Mouse (Mus musculus) macrophage (primary cell): ENCODE measurements around the gene Tmco1. TPM values are rescaled to one million over a fixed set of nuclear protein-coding genes. Genes with fewer than 3 reads are reported as not detected.

Experiments
- H3K27ac ChIP-seq: fragments of 350-480 bp; formaldehyde crosslinking; 2 replicates; pipeline ENCODE4 v1.9.0; 2021
- H3K36me3 ChIP-seq: fragments of 350-480 bp; formaldehyde crosslinking; 2 replicates; pipeline ENCODE4 v1.9.0; 2021; ENCODE audit errors: inconsistent target
- H3K4me3 ChIP-seq: fragments of 350-480 bp; formaldehyde crosslinking; 2 replicates; pipeline ENCODE4 v1.9.0; 2021; ENCODE audit errors: inconsistent target
- H3K79me2 ChIP-seq: fragments of 350-480 bp; formaldehyde crosslinking; 2 replicates; pipeline ENCODE4 v1.9.0; 2021; ENCODE audit errors: inconsistent target
- WGBS: methylation state at CpG from one replicate; pipeline ENCODE4 v1.1.7; 2026; ENCODE audit warnings: inconsistent platforms; ENCODE audit not compliant: missing documents; 5-methylcytosine and 5-hydroxymethylcytosine counted together
- polyA plus RNA-seq: library from polyadenylated mRNA; stranded (reverse); fragments of 250-400 nt; gene quantifications from 3 replicates; pipeline ENCODE4 v1.2.4, GENCODE M21; 2018; ENCODE audit warnings: inconsistent platforms

Tmco1 gene
- polyA plus RNA-seq, 1 experiment from 2014 or later = 127 TPM

DNA sequence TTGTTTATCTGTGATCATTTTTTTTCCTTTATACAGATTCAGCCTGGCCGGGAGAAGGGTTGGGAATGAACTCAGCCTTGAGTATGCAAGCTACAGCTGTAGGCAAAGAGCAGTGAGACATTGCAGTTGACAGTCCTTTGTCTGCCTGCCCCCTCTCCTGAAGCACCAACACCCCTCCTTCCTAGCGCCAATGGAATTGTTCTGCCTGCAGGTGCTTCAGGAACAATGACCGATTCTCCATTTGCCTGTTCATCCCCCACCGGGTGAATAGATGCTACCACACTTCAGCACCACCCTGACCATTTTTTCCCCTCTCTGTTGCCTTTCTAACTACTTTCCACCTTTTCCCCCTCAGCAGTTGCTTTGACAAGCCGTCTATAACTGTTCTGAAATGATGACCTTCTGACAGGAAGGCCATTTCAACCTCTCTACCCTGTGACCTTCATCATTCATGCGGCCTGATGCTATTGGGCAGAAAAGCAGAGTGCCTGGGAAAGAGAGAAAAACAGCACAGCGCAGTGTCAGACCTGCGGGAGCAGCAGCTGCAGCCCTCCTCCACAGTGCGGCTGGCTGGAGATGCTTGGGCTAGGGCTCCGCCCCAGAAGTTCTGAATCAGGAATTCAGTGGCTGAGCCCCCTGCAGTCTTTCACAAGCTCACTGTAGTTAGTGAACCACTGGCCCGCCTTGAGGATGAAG is 18.5 kb upstream of the Tmco1 start:
- Histone ChIP-seq H3K36me3 (no peaks in the 10 kb centered on the region), H3K79me2 (no peaks in the 10 kb centered on the region), H3K27ac (no peak overlapping the region), H3K4me3 (no peak overlapping the region)
- WGBS = 73% methylated on average over 11 of the region's 11 CpGs

DNA sequence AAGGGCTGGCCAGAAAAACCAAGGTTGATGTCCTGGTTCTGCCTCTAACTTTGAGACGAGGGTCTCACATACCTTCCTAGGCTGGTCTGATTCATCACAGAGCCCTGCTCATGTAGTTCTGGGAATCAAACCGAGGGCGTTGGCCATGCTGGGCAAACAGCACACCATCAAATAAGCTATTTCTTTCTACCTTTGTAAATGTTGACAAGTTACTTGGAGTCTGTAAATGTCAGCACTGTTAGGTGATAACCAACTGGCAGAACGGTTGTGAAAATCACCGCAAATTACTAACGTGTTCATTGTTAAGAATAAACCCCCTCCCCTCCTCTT is 17.9 kb upstream of the Tmco1 start:
- H3K4me3 ChIP-seq = no peak overlapping the region
- WGBS = 85% methylated on average over 6 of the region's 6 CpGs
- no peak overlapping the region for H3K27ac ChIP-seq
- no peaks in the 10 kb centered on the region for H3K36me3 ChIP-seq
- H3K79me2 ChIP-seq = no peaks in the 10 kb centered on the region

DNA sequence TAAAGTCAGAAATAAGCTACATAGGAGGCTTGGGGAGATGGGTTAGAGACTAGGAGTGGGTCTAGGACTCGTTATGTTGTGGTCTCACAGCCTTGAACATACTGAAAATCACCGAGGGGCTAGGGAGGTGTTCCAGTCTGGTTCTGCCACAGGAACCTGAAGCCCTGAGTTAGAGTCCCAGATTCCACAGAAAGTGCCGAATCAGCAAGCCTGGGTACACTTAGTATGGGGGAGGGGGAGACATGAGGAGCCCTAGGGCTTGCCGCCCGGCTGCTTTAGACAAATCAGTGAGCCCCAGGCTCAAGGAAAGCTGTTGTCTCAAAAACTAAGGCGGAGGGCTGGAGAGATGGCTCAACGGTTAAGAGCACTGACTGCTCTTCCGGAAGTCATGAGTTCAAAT is 16.6 kb upstream of the Tmco1 start:
- Histone ChIP-seq H3K4me3 (no peak overlapping the region), H3K36me3 (no peaks in the 10 kb centered on the region), H3K79me2 (no peaks in the 10 kb centered on the region), H3K27ac (no peak overlapping the region)
- 94% methylated on average over 8 of the region's 8 CpGs for WGBS

DNA sequence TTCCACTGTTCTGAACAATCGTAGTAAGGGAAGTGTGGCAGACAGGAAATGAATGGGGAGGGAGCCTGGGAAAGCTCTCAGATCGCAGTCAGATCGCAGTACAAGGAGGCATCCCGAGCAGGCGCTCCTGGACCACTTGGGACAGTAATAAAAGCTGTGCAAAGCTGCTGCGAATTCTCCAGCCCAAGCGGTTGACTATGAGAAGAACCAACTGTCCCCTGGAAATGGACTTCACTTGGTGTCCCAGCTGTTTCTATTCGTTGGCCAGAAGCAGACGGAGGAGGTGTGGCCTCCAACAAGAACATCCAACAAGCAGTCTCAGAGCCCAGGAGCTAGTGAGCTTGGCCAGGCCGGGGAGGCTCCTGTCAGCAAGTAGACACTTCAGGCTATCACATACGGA is 15.7 kb upstream of the Tmco1 start:
- no peaks in the 10 kb centered on the region for H3K36me3 ChIP-seq

DNA sequence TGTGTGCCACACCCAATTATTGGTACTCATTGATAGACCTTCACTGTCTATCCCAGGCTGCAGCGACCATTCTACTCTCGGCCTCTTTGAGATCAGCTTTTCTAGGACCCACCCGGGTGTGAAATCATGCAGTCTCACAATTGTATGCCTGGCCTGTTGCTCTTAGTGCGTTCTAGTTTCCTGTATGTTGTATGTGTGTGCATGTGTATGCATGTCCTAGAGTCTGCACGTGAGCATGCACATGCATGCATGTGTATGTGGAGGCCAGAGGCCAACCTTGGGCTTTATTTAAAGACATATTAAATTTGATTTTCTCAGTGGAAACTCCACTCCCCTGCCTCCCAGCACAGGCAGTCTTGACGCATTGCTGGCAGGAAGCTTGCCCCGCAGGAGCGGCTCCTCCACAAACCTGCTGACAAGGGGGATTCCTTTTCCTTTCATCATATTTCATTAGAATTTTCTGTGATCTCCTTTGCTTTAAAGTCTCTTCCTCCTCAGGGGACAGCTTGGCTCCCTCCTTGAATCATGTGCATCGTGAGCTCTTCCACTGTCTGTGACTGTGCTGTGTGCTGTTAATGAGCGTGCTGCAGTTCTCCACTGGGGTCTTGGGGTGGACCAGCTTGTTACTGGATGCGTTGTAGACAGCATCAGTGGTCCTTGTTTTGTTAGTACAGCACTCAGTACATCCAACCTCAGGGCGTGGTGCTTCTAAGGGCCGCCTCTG is 12.3 kb upstream of the Tmco1 start:
- no peak overlapping the region for H3K4me3 ChIP-seq
- H3K36me3 ChIP-seq = no peaks in the 10 kb centered on the region
- WGBS = 95% methylated on average over 13 of the region's 13 CpGs
- H3K27ac ChIP-seq = no peak overlapping the region
- no peaks in the 10 kb centered on the region for H3K79me2 ChIP-seq

More for the DNA sequence above, 15.7 kb upstream of the Tmco1 start:
- Histone ChIP-seq H3K4me3 (no peak overlapping the region), H3K27ac (no peak overlapping the region), H3K79me2 (no peaks in the 10 kb centered on the region)
- WGBS = 77% methylated on average over 11 of the region's 11 CpGs

DNA sequence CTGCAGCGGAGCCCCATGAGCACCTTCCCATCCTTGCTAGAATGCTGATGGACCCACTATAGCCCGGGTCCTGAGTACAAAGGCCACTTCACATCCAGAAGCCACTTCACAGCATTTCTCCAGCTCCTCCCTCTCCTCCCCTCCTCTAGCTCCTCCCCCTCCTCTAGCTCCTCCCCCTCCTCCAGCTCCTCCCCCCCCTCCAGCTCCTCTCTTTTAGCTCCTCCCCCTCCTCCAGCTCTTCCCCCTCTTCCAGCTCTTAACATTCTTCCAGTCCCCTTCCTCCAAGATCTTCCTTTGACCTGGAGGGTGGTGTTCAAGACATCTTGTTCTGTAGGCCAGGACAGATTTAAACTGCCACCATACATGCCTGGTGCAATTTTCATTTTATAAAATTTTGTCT is 8.1 kb upstream of the Tmco1 start:
- H3K4me3 ChIP-seq = no peak overlapping the region
- no peaks in the 10 kb centered on the region for H3K36me3 ChIP-seq
- H3K27ac ChIP-seq = no peak overlapping the region
- no peaks in the 10 kb centered on the region for H3K79me2 ChIP-seq
- 70% methylated on average over 2 of the region's 2 CpGs for WGBS

DNA sequence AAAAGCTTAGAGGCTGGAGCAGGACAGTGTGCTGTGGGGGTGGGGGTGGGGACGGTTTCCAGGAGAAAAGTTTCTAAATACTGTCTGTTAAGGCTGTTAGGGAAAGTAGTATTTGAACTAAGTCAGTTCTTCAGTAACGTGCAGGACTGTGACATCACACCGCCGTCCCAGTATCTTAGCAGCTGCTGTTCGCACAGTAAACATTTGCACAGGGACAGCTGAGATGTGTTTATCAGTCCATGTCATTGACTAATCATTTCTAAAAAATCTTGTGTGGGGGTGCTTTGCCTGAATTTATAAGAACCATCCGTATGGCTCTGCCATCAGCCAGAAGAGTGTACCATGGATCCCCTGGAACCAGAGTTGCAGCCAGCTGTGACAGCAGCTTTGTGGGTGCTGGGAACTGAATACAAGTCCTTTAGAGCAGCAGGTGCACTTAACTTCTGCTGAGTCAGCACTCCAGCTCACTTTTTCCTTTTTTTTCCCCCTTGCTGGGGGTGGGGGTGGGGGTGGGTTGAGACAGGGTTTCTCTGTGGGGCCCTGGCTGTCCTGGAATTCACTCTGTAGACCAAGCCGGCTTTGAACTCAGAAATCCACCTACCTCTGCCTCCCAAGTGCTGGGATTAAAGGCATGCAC is 2.6 kb upstream of the Tmco1 start:
- 91% methylated on average over 7 of the region's 7 CpGs for WGBS
- peaks cover 30% of the 10 kb centered on the region for H3K79me2 ChIP-seq
- no peaks in the 10 kb centered on the region for H3K36me3 ChIP-seq
- no peak overlapping the region for H3K4me3 ChIP-seq
- no peak overlapping the region for H3K27ac ChIP-seq

DNA sequence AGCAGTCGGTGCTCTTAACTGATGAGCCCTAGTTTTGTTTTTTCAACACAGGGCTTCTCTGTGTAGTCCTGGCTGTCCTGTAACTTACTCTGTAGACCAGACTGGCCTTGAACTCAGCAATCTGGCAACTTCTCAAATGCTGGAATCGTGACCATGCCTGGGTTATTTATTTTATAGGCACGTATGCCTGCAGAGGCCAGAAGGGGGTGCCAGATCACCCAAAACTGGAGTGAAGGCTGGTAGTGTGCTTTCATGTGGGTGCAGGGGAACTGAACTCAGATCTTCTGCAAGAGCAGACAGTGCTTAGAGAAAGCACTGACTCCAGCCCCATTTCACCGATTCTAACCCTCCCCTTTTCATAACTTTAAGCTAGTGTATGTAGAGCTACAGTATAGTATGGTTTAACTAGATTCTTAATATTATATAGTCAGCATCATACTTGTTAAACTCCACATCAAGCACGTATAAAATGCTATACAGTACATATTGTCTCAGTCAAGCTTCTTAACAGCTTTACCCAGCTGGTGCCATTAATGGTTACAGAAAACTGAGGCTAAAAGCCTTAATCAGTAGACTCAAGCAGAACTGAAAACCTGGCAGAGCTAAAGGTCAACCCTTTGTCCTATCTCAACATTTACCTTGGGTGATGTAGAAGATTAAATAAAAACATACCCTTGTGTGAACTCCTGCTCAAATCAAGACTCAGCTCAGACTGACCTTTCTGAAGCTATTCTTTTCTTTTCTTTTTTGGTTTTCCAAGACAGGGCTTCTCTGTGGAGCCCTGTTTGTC is 1.5 kb upstream of the Tmco1 start:
- no peak overlapping the region for H3K4me3 ChIP-seq
- no peaks in the 10 kb centered on the region; the same call in 1 of the 2 replicates for H3K36me3 ChIP-seq
- 39% methylated on average over 5 of the region's 5 CpGs for WGBS
- no peak overlapping the region for H3K27ac ChIP-seq
- H3K79me2 ChIP-seq = peaks cover 31% of the 10 kb centered on the region

DNA sequence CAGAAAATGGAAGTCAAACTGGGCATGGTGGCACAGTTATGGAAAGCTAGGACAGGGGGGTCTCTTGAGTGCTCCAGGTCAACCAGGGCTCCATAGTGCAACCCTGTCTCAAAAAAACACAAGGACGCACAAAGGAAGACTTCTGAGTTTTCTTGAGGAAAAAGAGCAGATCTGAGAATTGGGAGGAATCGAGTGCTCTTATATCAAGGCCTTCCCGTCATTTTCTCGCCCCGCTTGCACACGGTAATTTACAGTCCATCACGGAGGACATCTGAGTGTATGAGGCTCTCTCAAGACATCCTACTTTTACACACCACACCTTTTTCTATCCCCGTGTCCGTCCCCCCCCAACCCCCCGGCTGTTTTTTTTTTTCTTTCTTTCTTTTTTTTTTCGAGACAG is 504 bp upstream of the Tmco1 start:
- Histone ChIP-seq H3K79me2 (peaks cover 35% of the 10 kb centered on the region), H3K4me3 (peak overlapping the region; percentile 98), H3K36me3 (peaks cover 6% of the 10 kb centered on the region; the same call in 1 of the 2 replicates), H3K27ac (peak overlapping the region; percentile 68)
- 51% methylated on average over 9 of the region's 11 CpGs for WGBS

DNA sequence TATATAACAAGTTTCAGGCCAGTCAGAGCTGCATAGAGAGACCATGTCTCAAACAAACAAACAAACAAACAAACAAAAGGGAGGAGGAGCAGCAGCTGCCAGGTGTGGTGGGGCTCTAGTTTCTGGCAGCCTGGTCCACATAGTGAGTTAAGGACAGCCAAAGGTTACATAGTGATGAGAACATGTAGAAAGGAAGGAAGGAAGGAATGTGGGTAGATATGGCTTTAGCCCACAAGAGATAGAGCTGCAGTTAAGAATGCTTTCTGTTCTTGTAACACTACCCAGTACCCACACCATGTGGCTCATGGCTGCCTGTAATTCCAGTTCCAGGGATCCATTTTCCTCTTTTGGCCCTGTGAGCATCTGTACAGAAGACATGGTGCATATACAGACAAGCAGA is 4.2 kb downstream of the Tmco1 start:
- peaks cover 20% of the 10 kb centered on the region for H3K36me3 ChIP-seq
- H3K79me2 ChIP-seq = peaks cover 39% of the 10 kb centered on the region

DNA sequence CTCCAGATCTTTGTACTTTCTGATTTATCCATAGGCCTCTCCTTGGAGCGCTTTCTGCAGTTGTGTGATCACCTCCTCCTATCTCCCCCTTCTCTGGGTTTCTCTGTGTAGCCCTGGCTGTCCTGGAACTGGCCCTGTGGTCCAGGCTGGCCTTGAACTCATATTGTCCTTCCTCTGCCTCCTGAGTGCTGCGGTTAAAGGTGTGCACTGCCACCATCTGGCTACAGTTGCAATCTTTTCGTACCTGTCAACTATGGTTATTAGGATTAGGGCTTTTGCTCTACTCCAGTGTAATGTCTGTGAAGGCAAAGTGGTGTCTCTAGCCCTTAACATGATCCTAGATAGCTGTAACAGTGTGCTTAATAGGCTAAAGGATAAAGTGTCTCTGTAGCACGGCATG is 5.0 kb downstream of the Tmco1 start:
- Histone ChIP-seq H3K27ac (no peak overlapping the region), H3K4me3 (no peak overlapping the region), H3K79me2 (peaks cover 31% of the 10 kb centered on the region), H3K36me3 (peaks cover 26% of the 10 kb centered on the region)
- WGBS = 85% methylated on average over 4 of the region's 4 CpGs

More for the DNA sequence above, 4.2 kb downstream of the Tmco1 start:
- no peak overlapping the region for H3K4me3 ChIP-seq
- no peak overlapping the region for H3K27ac ChIP-seq

DNA sequence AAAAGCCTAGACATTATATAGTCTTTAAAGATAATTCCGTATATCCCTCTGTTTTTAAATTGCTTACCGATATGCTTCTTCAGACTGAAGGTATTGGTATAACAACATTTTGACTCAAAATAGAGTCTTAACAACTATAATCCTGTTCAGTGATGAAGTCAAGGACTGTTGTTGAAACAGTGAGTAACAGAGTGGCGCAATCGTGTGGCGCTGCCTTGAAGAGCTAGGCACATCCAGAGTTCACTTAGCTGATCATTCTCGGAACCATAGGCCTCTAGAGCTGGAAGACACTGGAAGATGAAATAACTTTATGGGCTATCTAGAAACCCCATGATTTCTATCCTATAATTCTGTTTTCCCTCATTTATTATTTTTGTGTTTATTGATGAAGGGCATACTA is 13.5 kb downstream of the Tmco1 start:
- H3K4me3 ChIP-seq = no peak overlapping the region
- H3K79me2 ChIP-seq = no peaks in the 10 kb centered on the region
- peaks cover 67% of the 10 kb centered on the region for H3K36me3 ChIP-seq
- 94% methylated on average over 6 of the region's 6 CpGs for WGBS
- H3K27ac ChIP-seq = no peak overlapping the region

DNA sequence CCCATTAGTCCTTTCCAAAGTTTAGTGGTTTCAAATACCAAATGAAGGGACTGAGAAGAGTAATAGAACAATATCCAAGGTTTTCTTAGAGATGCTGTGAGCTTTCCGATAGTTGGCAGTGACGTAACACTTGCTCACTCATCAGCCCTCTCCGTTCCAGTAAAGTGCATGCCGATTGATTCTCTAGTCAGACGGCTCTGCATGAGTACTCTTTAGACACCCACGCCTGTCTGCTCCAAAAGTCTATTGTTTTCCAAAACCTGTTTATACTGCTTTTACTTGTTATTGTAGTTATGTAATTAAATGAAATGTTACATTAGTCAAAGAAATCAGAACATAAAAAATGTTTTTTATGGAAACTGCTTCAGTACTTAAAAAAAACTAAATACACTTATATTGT is 20.6 kb downstream of the Tmco1 start:
- 100% methylated on average over 6 of the region's 6 CpGs for WGBS
- Histone ChIP-seq H3K36me3 (peaks cover 31% of the 10 kb centered on the region; the same call in 1 of the 2 replicates), H3K79me2 (no peaks in the 10 kb centered on the region)

DNA sequence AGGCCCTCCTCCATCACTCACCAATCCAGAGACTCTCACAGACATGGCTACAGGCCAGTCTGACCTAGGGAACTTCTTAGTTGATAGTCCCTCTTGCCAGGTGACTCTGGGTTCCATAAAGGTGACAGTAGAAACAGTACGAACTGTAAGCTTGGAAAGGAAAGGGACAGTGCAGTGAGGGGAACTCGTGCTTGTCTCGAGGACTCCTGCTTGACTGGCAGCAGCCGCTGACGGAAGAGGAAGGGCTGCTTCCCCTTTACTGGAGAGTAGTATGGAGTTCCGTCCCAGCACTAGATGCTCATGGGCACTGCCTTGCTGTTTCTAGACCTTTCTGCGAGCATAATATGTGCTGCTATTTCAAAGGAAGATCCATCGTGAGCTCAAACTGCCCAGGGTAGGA is 22.9 kb downstream of the Tmco1 start:
- 26% methylated on average over 8 of the region's 8 CpGs for WGBS
- H3K27ac ChIP-seq = peak overlapping the region; percentile 89
- no peaks in the 10 kb centered on the region for H3K79me2 ChIP-seq
- H3K36me3 ChIP-seq = peaks cover 20% of the 10 kb centered on the region; the same call in 1 of the 2 replicates
- H3K4me3 ChIP-seq = no peak overlapping the region; the same call in 1 of the 2 replicates

More for the DNA sequence above, 20.6 kb downstream of the Tmco1 start:
- Histone ChIP-seq H3K4me3 (no peak overlapping the region), H3K27ac (no peak overlapping the region)
